Mouse (Mus musculus): ENCODE measurements around the gene Nup107.
A peak's percentile ranks its signal among the peaks of the same experiment; 100 is the strongest.
"Not testable (repeated sequence)": the region's sequence is repeated elsewhere in the genome, so short reads cannot be mapped to it uniquely, and the experiment has no call there.

Nup107 gene

DNA sequence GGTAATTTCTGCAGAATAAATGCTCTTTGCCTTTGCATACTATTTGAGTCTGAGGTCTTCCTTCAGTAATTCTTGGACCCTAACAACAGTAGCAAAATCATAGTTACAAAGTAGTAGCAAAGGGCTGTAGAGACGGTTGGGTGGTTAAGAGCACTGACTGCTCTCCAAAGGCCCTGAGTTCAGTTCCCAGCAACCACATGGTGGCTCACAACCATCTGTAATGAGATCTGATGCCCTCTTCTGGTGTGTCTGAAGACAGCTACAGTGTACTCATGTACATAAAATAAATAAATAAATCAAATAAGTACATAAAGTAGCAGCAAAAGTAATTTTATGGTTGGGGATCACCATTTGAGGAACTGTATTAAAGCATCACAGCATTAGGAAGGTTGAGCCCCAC is 76.9 kb downstream of the Nup107 start:
- not testable (repeated sequence) for DNase-seq (ENCODE audit: extremely low spot score)

- no peak for DNase-seq (ENCODE audit: extremely low spot score)
These were observed 77.5 kb downstream of the Nup107 start for GRCm38 (mm10) chr10:117714928-117715500.

DNA sequence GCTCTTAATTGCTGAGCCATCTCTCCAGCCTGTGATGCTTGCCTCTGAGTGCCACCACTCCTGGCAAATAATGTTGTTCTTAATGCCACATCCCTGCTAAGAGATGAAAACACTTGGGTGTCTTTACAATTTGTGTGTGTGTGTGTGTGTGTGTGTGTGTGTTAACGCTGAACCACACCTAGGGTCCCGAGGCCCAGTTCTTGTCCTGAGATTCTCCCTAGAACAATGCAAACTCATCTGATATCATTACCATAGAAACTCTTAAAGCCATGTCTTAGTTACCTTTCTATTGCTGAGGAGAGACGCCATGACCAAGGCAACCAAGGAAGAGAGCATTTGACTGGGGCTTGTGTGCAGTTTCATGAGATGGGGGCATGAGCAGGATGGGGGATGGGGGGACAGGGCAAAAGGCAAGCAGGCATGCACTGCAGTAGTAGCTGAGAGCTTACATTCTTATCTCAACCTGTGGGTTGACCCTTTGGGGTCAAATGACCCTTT is 78.4 kb downstream of the Nup107 start:
- no peak for DNase-seq (ENCODE audit: extremely low spot score)

GRCm38 (mm10) chr10:117713466-117713865 is 79.0 kb downstream of the Nup107 start:
- no peak for DNase-seq (ENCODE audit: extremely low spot score)

GRCm38 (mm10) chr10:117712871-117713270 is 79.6 kb downstream of the Nup107 start:
- no peak for DNase-seq (ENCODE audit: extremely low spot score)

- DNase-seq (ENCODE audit: extremely low spot score), result no peak
These were observed 80.2 kb downstream of the Nup107 start for GRCm38 (mm10) chr10:117712191-117712754.

- no peak for DNase-seq (ENCODE audit: extremely low spot score)
These were observed 81.1 kb downstream of the Nup107 start for GRCm38 (mm10) chr10:117711408-117711807.

DNA sequence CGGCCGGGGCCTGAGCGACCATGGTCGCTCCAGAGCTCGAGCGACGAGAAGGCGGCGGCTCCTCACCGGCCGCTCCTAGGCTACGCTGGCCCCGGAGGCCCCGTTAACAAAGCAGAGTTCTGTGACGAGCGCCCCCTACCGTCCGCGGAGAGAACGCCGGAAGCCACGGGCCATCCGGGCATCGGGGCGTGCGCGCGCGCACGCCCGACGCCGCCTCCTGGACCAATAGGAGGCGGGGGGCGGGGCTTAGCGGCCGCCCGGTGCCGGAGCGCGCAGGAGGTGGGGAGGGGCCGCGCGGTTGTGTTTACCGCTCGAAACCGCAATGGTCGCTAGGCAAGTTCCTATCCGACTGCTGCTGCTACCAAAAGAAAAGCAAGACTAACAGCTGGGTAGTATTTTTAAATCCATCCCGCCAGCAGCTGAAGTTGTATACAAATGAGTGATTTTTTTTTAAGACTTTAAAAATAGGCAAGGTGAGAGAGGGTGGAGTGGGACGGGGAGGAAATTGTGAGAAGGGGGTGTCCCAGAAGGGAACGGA is 81.8 kb downstream of the Nup107 start, which contains the start of gene Mdm2:
Gene Mdm2, minus strand, starts transcription at position 155 of the 538 bp plus-strand sequence.
- peak; percentile 96 for DNase-seq (ENCODE audit: extremely low spot score)

DNA sequence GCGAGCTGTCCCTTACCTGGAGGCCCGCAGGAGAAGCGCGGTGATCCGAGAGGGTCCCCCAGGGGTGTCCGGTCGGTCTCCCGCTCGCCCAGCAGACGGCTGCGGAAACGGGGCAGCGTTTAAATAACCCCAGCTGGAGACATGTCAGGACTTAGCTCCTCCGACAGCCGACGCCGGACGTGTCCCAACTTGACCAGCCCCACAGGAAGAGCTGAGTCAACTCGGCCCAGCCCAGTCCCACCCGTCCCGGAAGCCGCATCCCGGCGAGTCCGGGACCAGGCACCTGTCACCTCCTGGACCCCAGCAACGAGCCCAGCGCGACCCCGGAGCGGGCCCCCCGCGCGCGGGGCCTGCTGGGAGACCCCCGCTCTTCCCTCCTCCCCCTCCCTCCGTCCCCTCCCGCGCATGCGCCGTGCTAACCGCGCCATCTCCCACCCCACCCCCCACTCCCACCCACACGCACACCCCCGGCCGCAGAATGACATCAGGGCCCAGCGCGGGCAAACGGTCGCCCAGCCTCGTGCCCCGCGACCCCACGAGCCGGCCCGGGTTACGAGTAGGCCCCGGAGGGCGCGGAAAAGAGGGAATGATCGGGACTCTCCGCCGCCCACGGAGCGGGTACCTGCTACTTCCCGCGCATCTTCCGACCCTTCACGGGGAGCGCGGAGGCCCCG is 82.4 kb downstream of the Nup107 start:
- peak; percentile 89 for DNase-seq (ENCODE audit: extremely low spot score)

GRCm38 (mm10) chr10:117709326-117709830 is 83.1 kb downstream of the Nup107 start:
- DNase-seq (ENCODE audit: extremely low spot score), result no peak

- no peak for DNase-seq (ENCODE audit: extremely low spot score)
These were observed 83.6 kb downstream of the Nup107 start for GRCm38 (mm10) chr10:117708856-117709255.

GRCm38 (mm10) chr10:117708376-117708775 is 84.1 kb downstream of the Nup107 start:
- no peak for DNase-seq (ENCODE audit: extremely low spot score)

GRCm38 (mm10) chr10:117707114-117707838 is 85.2 kb downstream of the Nup107 start:
- no peak for DNase-seq (ENCODE audit: extremely low spot score)

- no peak for DNase-seq (ENCODE audit: extremely low spot score)
These were observed 86.1 kb downstream of the Nup107 start for GRCm38 (mm10) chr10:117706440-117706839.

DNA sequence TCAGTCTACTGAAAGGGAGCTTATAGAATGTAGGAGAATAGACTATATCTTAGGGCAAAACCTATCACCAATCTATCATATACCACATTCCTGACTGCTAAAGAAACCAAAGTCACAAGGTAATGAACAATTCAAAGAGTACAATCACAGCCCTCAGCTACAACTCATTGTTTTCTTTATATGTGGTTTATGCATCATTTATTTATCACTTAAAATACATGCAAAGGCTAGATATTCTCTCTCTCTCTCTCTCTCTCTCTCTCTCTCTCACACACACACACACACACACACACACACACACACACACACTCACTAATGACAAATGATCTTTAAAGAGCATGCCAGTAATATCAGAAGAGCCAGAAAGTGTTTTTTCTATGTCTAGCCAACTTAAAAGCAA is 86.7 kb downstream of the Nup107 start:
- no peak for DNase-seq (ENCODE audit: extremely low spot score)

DNA sequence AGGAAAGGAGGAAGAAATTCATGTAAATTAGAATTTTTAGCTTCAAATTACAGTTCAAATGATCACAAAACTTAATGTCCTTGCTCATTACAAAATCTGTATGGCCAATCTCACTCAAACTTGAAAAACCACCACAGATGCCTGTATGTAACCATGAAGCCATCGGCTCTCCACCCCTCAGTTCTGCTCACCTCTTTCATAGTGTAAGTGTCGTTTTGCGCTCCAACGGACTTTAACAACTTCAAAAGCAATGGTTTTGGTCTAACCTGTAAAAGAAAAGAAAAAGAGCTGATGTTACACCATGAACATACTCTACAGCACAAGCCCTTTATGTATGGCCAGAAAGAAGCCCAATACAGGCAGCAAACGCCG is 87.6 kb downstream of the Nup107 start:
- no peak for DNase-seq (ENCODE audit: extremely low spot score)

GRCm38 (mm10) chr10:117704314-117704963 is 88.1 kb downstream of the Nup107 start:
- not testable (repeated sequence) for DNase-seq (ENCODE audit: extremely low spot score)

DNA sequence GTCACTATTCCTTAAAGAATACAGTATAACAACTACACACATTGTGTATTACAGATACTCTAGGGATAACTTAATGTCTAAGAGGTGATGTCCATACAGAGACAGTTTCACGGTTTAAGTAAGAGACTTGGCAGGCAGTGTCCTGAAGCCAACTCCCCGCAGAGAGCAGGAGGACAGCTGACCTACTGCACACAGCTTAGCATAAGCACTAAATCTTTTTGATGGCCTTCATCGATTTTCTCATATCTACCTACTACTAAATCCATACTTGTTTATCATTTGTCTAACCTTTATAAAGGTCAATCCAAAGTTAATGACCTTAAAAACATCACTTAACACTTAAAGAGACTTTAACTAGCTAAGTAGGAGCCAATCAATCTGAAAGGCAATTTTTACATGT is 89.0 kb downstream of the Nup107 start:
- no peak for DNase-seq (ENCODE audit: extremely low spot score)

DNA sequence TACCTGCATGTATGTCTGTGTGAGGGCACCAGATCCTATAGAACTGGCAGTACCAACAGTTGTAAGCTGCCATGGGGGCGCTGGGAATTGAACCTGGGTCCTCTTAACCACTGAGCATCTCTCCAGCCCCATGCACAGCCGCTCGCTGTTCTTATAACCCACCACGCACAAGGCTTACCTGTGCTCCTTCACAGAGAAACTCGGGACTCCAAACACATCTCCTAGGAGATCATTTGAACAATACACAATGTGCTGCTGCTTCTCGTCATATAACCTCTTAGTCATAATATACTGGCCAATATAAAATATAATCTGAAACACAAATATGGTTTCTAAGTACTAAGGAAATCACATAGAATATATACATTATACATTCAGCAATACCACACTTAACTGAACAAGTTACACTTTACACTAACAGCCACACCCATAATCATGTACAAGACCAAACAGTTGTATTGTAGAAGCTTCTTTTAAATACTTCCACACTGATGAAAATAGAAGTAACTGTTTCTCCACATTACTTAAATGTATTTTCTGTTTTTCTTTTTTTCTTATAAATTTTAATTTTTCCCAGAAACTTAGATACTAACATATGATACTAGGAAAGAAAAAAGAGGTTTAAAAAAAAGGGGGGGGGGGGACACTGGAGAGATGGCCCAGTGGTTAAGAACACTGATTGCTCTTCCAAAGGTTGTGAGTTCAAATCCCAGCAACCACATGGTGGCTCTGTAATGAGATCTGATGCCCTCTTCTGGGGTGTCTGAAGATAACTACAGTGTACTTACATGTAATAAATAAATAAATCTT is 90.3 kb downstream of the Nup107 start:
- no peak for DNase-seq (ENCODE audit: extremely low spot score)

- DNase-seq (ENCODE audit: extremely low spot score), result no peak
These were observed 91.3 kb downstream of the Nup107 start for GRCm38 (mm10) chr10:117701034-117701829.
